Mouse (Mus musculus) myocyte (in vitro differentiated cells): ENCODE measurements at regions not wholly inside any gene's neighbourhood (a gene's known extent, or its start where the extent isn't known, plus 50 kb on each side); places are given as distances from the start of the nearest gene placed in this dataset.

Experiments
- CEBPB ChIP-seq: IDR thresholded peaks from 2 replicates; pipeline ENCODE4 v1.6.1; 2011; ENCODE audit warnings: mild to moderate bottlenecking, moderate library complexity; ENCODE audit not compliant: poor library complexity, insufficient read depth, severe bottlenecking
- MYOD1 ChIP-seq, 3 experiments: IDR thresholded peaks; one replicate each; pipeline ENCODE4 v1.6.1; 2011; ENCODE audit warnings: control low read depth in 2 of 3, low read depth in 2 of 3, mild to moderate bottlenecking in 2 of 3, moderate library complexity in 1 of 3; ENCODE audit not compliant: insufficient read length in 2 of 3, control insufficient read depth in 1 of 3
- POLR2A ChIP-seq: IDR thresholded peaks from one replicate; pipeline ENCODE4 v1.6.1; 2011; ENCODE audit warnings: low read depth, mild to moderate bottlenecking, control low read depth, moderate library complexity; ENCODE audit not compliant: insufficient read length
- USF1 ChIP-seq: IDR thresholded peaks from one replicate; pipeline ENCODE4 v1.6.1; 2011; ENCODE audit warnings: low read depth, mild to moderate bottlenecking, control low read depth, moderate library complexity

GRCm38 (mm10) chr7:116701466-116702342, 197.5 kb downstream of the Nucb2 start:
- TF ChIP-seq POLR2A: no peak
- no peak for TF ChIP-seq MYOD1 (IDR thresholded peaks at IDR 0.05; ENCODE audit: control insufficient read depth in 1 of 3, insufficient read length in 2 of 3, low read depth in 2 of 3)
- TF ChIP-seq USF1: no peak
- no peak for TF ChIP-seq CEBPB
